Mouse (Mus musculus) mature B cell (primary cell): Measurements from ENCODE around the gene Stt3b.

ENCODE experiments used
- in situ Hi-C: fragments of 300-500 bp; cut with MboI; formaldehyde crosslinking; loops from 2 replicates; pipeline ENCODE4 v1.14.3; 2019

Stt3b gene

GRCm38 (mm10) chr9:115318621-115319375, 8.6 kb upstream of the Stt3b start:
- in situ Hi-C loops: no loop called here

GRCm38 (mm10) chr9:115317049-115317448, 6.8 kb upstream of the Stt3b start:
- in situ Hi-C loops: no loop called here

- in situ Hi-C loops: loop anchor here (5.0 kb wide), 1 partner anchor 168 kb away; no protein-coding TSS in a partner anchor
Observed at GRCm38 (mm10) chr9:115314556-115314955, 4.3 kb upstream of the Stt3b start.

- in situ Hi-C loops: loop anchor here (5.0 kb wide), 1 partner anchor 168 kb away; no protein-coding TSS in a partner anchor
Observed at GRCm38 (mm10) chr9:115313830-115314229, 3.6 kb upstream of the Stt3b start.

- in situ Hi-C loops: loop anchor here (5.0 kb wide), 1 partner anchor 171 kb away; no protein-coding TSS in a partner anchor
Observed at GRCm38 (mm10) chr9:115311223-115311520, 951 bp upstream of the Stt3b start.

GRCm38 (mm10) chr9:115309977-115310345, 260 bp downstream of the Stt3b start:
- in situ Hi-C loops: loop anchor here (5.0 kb wide), 2 partner anchors 172 to 397 kb away; no protein-coding TSS in a partner anchor

GRCm38 (mm10) chr9:115309381-115309971, 745 bp downstream of the Stt3b start:
- in situ Hi-C loops: loop anchor here (5.0 kb wide), 1 partner anchor 398 kb away; no protein-coding TSS in a partner anchor

- in situ Hi-C loops: loop anchor here (5.0 kb wide), 1 partner anchor 398 kb away; no protein-coding TSS in a partner anchor
Observed at GRCm38 (mm10) chr9:115308941-115309380, 1.3 kb downstream of the Stt3b start.

GRCm38 (mm10) chr9:115308401-115308800, 1.8 kb downstream of the Stt3b start:
- in situ Hi-C loops: loop anchor here (5.0 kb wide), 1 partner anchor 399 kb away; no protein-coding TSS in a partner anchor

GRCm38 (mm10) chr9:115306202-115306601, 4.0 kb downstream of the Stt3b start:
- in situ Hi-C loops: loop anchor here (5.0 kb wide), 1 partner anchor 401 kb away; no protein-coding TSS in a partner anchor

- in situ Hi-C loops: no loop called here
Observed at GRCm38 (mm10) chr9:115304149-115304548, 6.1 kb downstream of the Stt3b start.

- in situ Hi-C loops: no loop called here
Observed at GRCm38 (mm10) chr9:115301593-115301992, 8.6 kb downstream of the Stt3b start.

- in situ Hi-C loops: no loop called here
Observed at GRCm38 (mm10) chr9:115301002-115301579, 9.1 kb downstream of the Stt3b start.

- in situ Hi-C loops: no loop called here
Observed at GRCm38 (mm10) chr9:115296738-115297137, 13.5 kb downstream of the Stt3b start.

- in situ Hi-C loops: no loop called here
Observed at GRCm38 (mm10) chr9:115293920-115294594, 16.2 kb downstream of the Stt3b start.

- in situ Hi-C loops: no loop called here
Observed at GRCm38 (mm10) chr9:115287774-115288434, 22.3 kb downstream of the Stt3b start.

- in situ Hi-C loops: no loop called here
Observed at GRCm38 (mm10) chr9:115284385-115284784, 25.8 kb downstream of the Stt3b start.

GRCm38 (mm10) chr9:115283403-115283802, 26.8 kb downstream of the Stt3b start:
- in situ Hi-C loops: no loop called here

- in situ Hi-C loops: no loop called here
Observed at GRCm38 (mm10) chr9:115278641-115279040, 31.6 kb downstream of the Stt3b start.

- in situ Hi-C loops: no loop called here
Observed at GRCm38 (mm10) chr9:115274806-115275205, 35.4 kb downstream of the Stt3b start.

GRCm38 (mm10) chr9:115273095-115273649, 37.0 kb downstream of the Stt3b start:
- in situ Hi-C loops: no loop called here
